Mouse (Mus musculus) right cerebral cortex, adult 2 months (tissue): Measurements from ENCODE around the gene Vmn1r73.

Experiments used
- DNase-seq, 2 experiments: peaks; one replicate each; pipeline ENCODE4 v3.0.0; 2021 to 2022; ENCODE audit warnings: low spot score in 2 of 2

The Vmn1r73 gene

DNA sequence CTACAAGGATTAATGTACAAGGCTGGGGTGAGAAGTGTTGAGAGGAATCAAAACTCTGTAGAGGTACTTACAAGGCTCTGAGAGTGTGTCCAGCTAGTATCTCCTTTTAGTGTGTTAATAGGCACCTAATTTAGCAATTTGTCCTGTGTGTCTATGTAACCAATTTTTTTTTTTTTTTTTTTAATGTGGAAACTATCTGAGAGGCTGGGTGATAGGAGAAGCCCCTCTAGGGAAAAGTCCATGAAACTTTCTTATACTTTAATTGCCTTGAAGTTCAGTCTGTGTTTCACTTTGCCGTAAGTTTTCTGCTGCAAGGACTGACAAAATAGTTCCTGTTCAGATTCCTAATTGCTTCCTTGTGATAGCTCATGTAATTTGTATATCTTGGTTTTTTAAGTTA is at the start of gene Vmn1r73:
Gene Vmn1r73 (plus strand): TSS at position 301 of the 400 bp plus-strand sequence.
- DNase-seq: no peak
